Mouse (Mus musculus) intestine, embryonic 16.5 days (tissue): Measurements from ENCODE around the gene Ncstn. TPM values are rescaled to one million over a fixed set of nuclear protein-coding genes. Genes with fewer than 3 reads are reported as not detected.

Experiments
- ATAC-seq: fragments of 200-750 bp; cut with Nextera tagmentation; 2 replicates; pipeline ENCODE4 v1.8.0; 2017; ENCODE audit warnings: moderate TSS enrichment, moderate library complexity
- H3K27ac ChIP-seq: fragments of 300-500 bp; sonication (generic); 2 replicates; pipeline ENCODE4 v1.5.1; 2014; ENCODE audit warnings: mild to moderate bottlenecking, low read length
- H3K27me3 ChIP-seq: fragments of 300-500 bp; sonication (generic); replicated peaks from 2 replicates; pipeline ENCODE4 v1.6.1; 2014; ENCODE audit warnings: low read length, control low read depth, mixed read lengths; ENCODE audit not compliant: control insufficient read depth, insufficient read depth
- H3K36me3 ChIP-seq: fragments of 300-500 bp; sonication (generic); 2 replicates; pipeline ENCODE4 v1.6.1; 2014; ENCODE audit warnings: low read length, control low read depth; ENCODE audit not compliant: control insufficient read depth, insufficient read depth
- H3K4me1 ChIP-seq: fragments of 300-500 bp; sonication (generic); 2 replicates; pipeline ENCODE4 v1.6.1; 2014; ENCODE audit warnings: low read length, control low read depth, mixed read lengths; ENCODE audit not compliant: control insufficient read depth, insufficient read depth
- H3K4me2 ChIP-seq: fragments of 300-500 bp; sonication (generic); 2 replicates; pipeline ENCODE4 v1.6.1; 2014; ENCODE audit warnings: low read depth, low read length, control low read depth
- H3K4me3 ChIP-seq: fragments of 300-500 bp; sonication (generic); 2 replicates; pipeline ENCODE4 v1.5.1; 2014; ENCODE audit warnings: mild to moderate bottlenecking, low read length
- H3K9ac ChIP-seq: fragments of 300-500 bp; sonication (generic); 2 replicates; pipeline ENCODE4 v1.6.1; 2014; ENCODE audit warnings: low read depth, low read length
- H3K9me3 ChIP-seq: fragments of 300-500 bp; sonication (generic); 2 replicates; pipeline ENCODE4 v1.6.1; 2016; ENCODE audit warnings: low read length, control low read depth; ENCODE audit not compliant: control insufficient read depth
- WGBS: fragments of 180-500 bp; shearing (Covaris S2); extraction: QIAGEN DNeasy Blood & Tissue Kit; methylation state at CpG from one replicate; pipeline ENCODE4 v1.1.7; 2014; 5-methylcytosine and 5-hydroxymethylcytosine counted together
- polyA plus RNA-seq: library from polyadenylated mRNA; unstranded; fragments of >200 nt; fragmentation: Nextera tagmentation; extraction: Ambion mirVana; gene quantifications from 2 replicates; pipeline ENCODE4 v1.2.1, GENCODE M21; 2015

Gene Ncstn
- polyA plus RNA-seq = 159 TPM in 2 replicates

- Histone ChIP-seq H3K4me2 (peak within 1 kb of the TSS; percentile 59), H3K4me1 (peaks cover 14% of the 10 kb centered on the region), H3K9ac (peak within 1 kb of the TSS; percentile 77), H3K27me3 (no peaks in the 10 kb centered on the region), H3K4me3 (peak within 1 kb of the TSS; percentile 74), H3K27ac (peak within 1 kb of the TSS; percentile 79), H3K9me3 (no peaks in the 10 kb centered on the region), H3K36me3 (no peaks in the 10 kb centered on the region)
- under 1% methylated on average over 40 of the region's 40 CpGs for WGBS
- ATAC-seq = peak; percentile 96
Observed at GRCm38 (mm10) chr1:172082101-172082898, at the start of gene Ncstn, which contains the start of gene Copa. Ncstn (minus strand) TSS chr1:172082795. Copa (plus strand) TSS chr1:172082529.

DNA sequence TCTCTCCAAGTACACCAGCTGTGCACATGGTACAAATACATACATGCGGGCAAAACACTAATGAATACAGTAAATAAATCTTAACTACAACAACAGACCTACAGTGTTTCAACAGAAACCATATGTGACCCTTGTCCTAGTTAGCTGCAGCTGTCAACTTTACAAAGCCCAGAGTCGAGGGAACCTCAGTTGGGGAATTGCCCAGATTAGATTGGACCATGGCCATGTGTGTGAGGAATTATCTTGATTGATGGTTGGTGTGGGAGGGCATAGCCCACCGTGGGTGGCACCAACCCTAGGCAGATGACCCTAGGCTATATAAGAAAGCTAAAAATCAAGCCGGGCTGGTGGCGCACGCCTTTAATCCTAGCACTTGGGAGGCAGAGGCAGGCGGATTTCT is 49.7 kb upstream of the Ncstn start:
- Histone ChIP-seq H3K9ac (no peak overlapping the region), H3K36me3 (peaks cover 42% of the 10 kb centered on the region), H3K4me2 (no peak overlapping the region), H3K4me1 (peaks cover 8% of the 10 kb centered on the region), H3K27me3 (no peaks in the 10 kb centered on the region), H3K27ac (no peak overlapping the region), H3K9me3 (no peaks in the 10 kb centered on the region), H3K4me3 (no peak overlapping the region)
- no peak for ATAC-seq
- 87% methylated on average over 7 of the region's 7 CpGs for WGBS

GRCm38 (mm10) chr1:172129780-172130179 is 47.2 kb upstream of the Ncstn start:
- no peak for ATAC-seq
- H3K36me3 ChIP-seq = peaks cover 39% of the 10 kb centered on the region
- no peak overlapping the region for H3K4me3 ChIP-seq
- no peaks in the 10 kb centered on the region for H3K27me3 ChIP-seq
- H3K9ac ChIP-seq = no peak overlapping the region
- WGBS = 97% methylated on average over 5 of the region's 5 CpGs
- no peak overlapping the region for H3K4me2 ChIP-seq
- no peak overlapping the region for H3K27ac ChIP-seq
- H3K4me1 ChIP-seq = peaks cover 12% of the 10 kb centered on the region
- H3K9me3 ChIP-seq = no peaks in the 10 kb centered on the region

- Histone ChIP-seq H3K27me3 (no peaks in the 10 kb centered on the region), H3K36me3 (peaks cover 35% of the 10 kb centered on the region), H3K27ac (no peak overlapping the region), H3K9ac (no peak overlapping the region), H3K9me3 (no peaks in the 10 kb centered on the region), H3K4me1 (peaks cover 12% of the 10 kb centered on the region), H3K4me2 (no peak overlapping the region), H3K4me3 (no peak overlapping the region)
- WGBS = 75% methylated on average over 2 of the region's 2 CpGs
- ATAC-seq = no peak
Observed at GRCm38 (mm10) chr1:172129108-172129507, 46.5 kb upstream of the Ncstn start.

DNA sequence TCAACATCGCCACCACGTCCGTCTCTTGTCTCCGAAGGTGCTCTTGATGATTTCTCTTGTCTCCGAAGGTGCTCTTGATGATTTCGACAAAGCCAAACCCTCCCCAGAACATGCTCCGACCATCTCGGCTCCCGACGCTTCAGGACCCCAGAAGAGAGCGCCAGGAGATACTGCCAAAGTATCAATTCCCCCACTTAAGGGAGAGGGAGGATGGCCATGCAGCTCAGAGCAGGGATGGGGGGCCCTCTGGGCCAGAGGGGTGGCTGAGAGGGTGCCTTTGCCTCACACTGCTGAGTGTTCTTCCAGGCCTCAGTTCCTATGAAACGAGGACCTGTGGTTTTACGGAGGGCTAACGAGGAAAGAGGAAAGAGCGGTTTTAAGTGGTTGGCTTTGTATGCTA is 46.0 kb upstream of the Ncstn start:
- no peak overlapping the region for H3K4me3 ChIP-seq
- peaks cover 12% of the 10 kb centered on the region for H3K4me1 ChIP-seq
- H3K9ac ChIP-seq = no peak overlapping the region
- 93% methylated on average over 15 of the region's 15 CpGs for WGBS
- no peaks in the 10 kb centered on the region for H3K9me3 ChIP-seq
- H3K27me3 ChIP-seq = no peaks in the 10 kb centered on the region
- ATAC-seq = no peak
- no peak overlapping the region for H3K27ac ChIP-seq
- peaks cover 31% of the 10 kb centered on the region for H3K36me3 ChIP-seq
- H3K4me2 ChIP-seq = no peak overlapping the region

DNA sequence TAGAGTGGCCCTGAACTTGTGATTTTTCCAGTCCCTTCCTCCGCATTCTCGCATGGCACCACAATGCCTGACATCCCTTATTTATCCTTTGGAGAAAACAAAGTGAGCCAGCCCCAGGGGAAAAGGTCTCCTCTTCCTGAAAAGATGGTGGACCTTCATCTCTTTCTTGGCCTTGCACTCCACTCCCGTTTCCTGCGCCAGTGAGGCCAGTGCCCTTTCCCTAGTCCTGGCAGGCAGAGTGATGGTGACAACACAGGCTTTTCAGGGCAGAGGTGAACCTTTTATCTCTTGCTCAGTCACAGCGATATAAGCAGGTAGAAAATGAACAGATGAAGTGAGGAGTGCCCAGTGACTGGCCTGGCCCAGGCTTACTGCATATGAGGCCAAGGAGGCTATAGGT is 44.9 kb upstream of the Ncstn start:
- no peaks in the 10 kb centered on the region for H3K27me3 ChIP-seq
- peak overlapping the region; percentile 86 for H3K9ac ChIP-seq
- 28% methylated on average over 5 of the region's 5 CpGs for WGBS
- H3K4me3 ChIP-seq = peak overlapping the region; percentile 86
- peaks cover 9% of the 10 kb centered on the region for H3K4me1 ChIP-seq
- peak overlapping the region; percentile 71 for H3K4me2 ChIP-seq
- peak overlapping the region; percentile 77 for H3K27ac ChIP-seq
- no peaks in the 10 kb centered on the region for H3K9me3 ChIP-seq
- ATAC-seq = peak; percentile 73
- H3K36me3 ChIP-seq = peaks cover 32% of the 10 kb centered on the region

- ATAC-seq = peak; percentile 95
- H3K9me3 ChIP-seq = no peaks in the 10 kb centered on the region
- H3K4me1 ChIP-seq = peaks cover 9% of the 10 kb centered on the region
- peak within 1 kb of the TSS; percentile 86 for H3K9ac ChIP-seq
- H3K4me2 ChIP-seq = peak within 1 kb of the TSS; percentile 83
- peak within 1 kb of the TSS; percentile 77 for H3K27ac ChIP-seq
- under 1% methylated on average over 42 of the region's 42 CpGs for WGBS
- H3K4me3 ChIP-seq = peak within 1 kb of the TSS; percentile 86
- peaks cover 29% of the 10 kb centered on the region for H3K36me3 ChIP-seq
- no peaks in the 10 kb centered on the region for H3K27me3 ChIP-seq
Observed at GRCm38 (mm10) chr1:172126376-172127347, 44.1 kb upstream of the Ncstn start, which contains the start of gene Pex19. Pex19 (plus strand) TSS chr1:172126755.

GRCm38 (mm10) chr1:172124572-172124971 is 42.0 kb upstream of the Ncstn start:
- 83% methylated on average over 6 of the region's 6 CpGs for WGBS
- peaks cover 28% of the 10 kb centered on the region for H3K36me3 ChIP-seq
- no peak overlapping the region for H3K9ac ChIP-seq
- no peak overlapping the region for H3K4me3 ChIP-seq
- H3K27ac ChIP-seq = no peak overlapping the region
- no peak overlapping the region for H3K4me2 ChIP-seq
- H3K27me3 ChIP-seq = no peaks in the 10 kb centered on the region
- no peak for ATAC-seq
- no peaks in the 10 kb centered on the region for H3K9me3 ChIP-seq
- H3K4me1 ChIP-seq = peaks cover 9% of the 10 kb centered on the region

DNA sequence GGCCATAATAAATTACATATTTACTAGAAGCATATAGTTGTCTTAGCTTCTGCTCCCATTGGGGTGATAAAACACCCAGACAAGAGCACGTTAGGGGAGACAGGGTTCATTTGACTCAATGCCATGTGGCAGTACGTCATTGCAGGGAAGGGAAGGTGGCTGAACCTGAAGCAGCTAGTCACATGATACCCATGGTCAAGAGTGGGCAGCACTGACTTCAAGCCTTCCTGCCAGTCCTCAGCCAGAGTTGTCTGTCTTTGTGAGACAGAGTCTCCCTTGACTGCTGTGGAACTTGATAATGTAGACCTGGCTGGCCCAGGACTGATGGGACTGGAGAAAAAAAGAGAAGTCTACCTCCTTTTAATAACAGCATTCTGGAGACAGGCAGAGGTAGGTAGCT is 40.1 kb upstream of the Ncstn start:
- H3K9ac ChIP-seq = no peak overlapping the region
- peaks cover 24% of the 10 kb centered on the region for H3K36me3 ChIP-seq

More for the DNA sequence above, 40.1 kb upstream of the Ncstn start:
- WGBS = 73% methylated on average over 2 of the region's 2 CpGs
- Histone ChIP-seq H3K4me1 (peaks cover 7% of the 10 kb centered on the region), H3K27me3 (no peaks in the 10 kb centered on the region), H3K27ac (no peak overlapping the region), H3K9me3 (no peaks in the 10 kb centered on the region), H3K4me3 (no peak overlapping the region), H3K4me2 (no peak overlapping the region)
- no peak for ATAC-seq
